Mouse (Mus musculus) liver, adult 2 months (tissue): ENCODE results near the gene Ninj2. TPM values are rescaled to one million over a fixed set of nuclear protein-coding genes. Genes with fewer than 3 reads are reported as not detected.

Experiments
- DNase-seq: peaks from one replicate; pipeline ENCODE4 v3.0.0-alpha.2; 2011; ENCODE audit warnings: low read depth, low spot score; ENCODE audit errors: extremely low read depth
- H3K27ac ChIP-seq: fragments of 200-500 bp; replicated peaks from 2 replicates; pipeline ENCODE4 v1.5.1; 2012; ENCODE audit warnings: low read depth, mild to moderate bottlenecking, control low read depth, inconsistent platforms, low read length; ENCODE audit not compliant: insufficient read depth
- H3K27me3 ChIP-seq: fragments of 200-500 bp; 2 replicates; pipeline ENCODE4 v1.6.1; 2012; ENCODE audit warnings: mild to moderate bottlenecking, moderate library complexity, low read length, inconsistent platforms; ENCODE audit not compliant: control insufficient read depth, insufficient read depth
- H3K36me3 ChIP-seq: fragments of 200-500 bp; 2 replicates; pipeline ENCODE4 v1.6.1; 2012; ENCODE audit warnings: low read length, inconsistent platforms; ENCODE audit not compliant: control insufficient read depth, insufficient read depth
- H3K4me1 ChIP-seq: fragments of 200-500 bp; 2 replicates; pipeline ENCODE4 v1.6.1; 2011; ENCODE audit warnings: low read length; ENCODE audit not compliant: control insufficient read depth, insufficient read depth
- H3K4me3 ChIP-seq: fragments of 200-500 bp; 2 replicates; pipeline ENCODE4 v1.5.1; 2011; ENCODE audit warnings: low read depth, mild to moderate bottlenecking, control low read depth, low read length, moderate library complexity; ENCODE audit not compliant: insufficient read depth
- H3K79me2 ChIP-seq: fragments of 200-500 bp; 2 replicates; pipeline ENCODE4 v1.6.1; 2012; ENCODE audit warnings: inconsistent platforms, mild to moderate bottlenecking, low read length, moderate library complexity; ENCODE audit not compliant: control insufficient read depth, insufficient read depth
- H3K9ac ChIP-seq: fragments of 200-500 bp; 2 replicates; pipeline ENCODE4 v1.6.1; 2012; ENCODE audit warnings: low read depth, mild to moderate bottlenecking, control low read depth, inconsistent platforms, low read length
- CTCF ChIP-seq: fragments of 200-500 bp; IDR thresholded peaks from 2 replicates; pipeline ENCODE4 v1.5.1; 2011; ENCODE audit warnings: low read depth, low read length, control low read depth
- POLR2A ChIP-seq: fragments of 200-500 bp; IDR thresholded peaks from 2 replicates; pipeline ENCODE4 v1.6.1; 2011; ENCODE audit warnings: low read length, control low read depth; ENCODE audit not compliant: insufficient read depth; ENCODE audit errors: extremely low read depth
- WGBS: fragments of 180-500 bp; shearing (Covaris S2); methylation state at CpG from one replicate; pipeline ENCODE4 v1.1.7; 2018; 5-methylcytosine and 5-hydroxymethylcytosine counted together
- polyA plus RNA-seq: library from polyadenylated mRNA; depleted of rRNA; stranded (reverse); fragments of >200 nt; gene quantifications from 2 replicates; pipeline ENCODE4 v1.2.3, GENCODE M21; 2012
- total RNA-seq: library from RNA; depleted of rRNA; stranded (reverse); fragments of >200 nt; gene quantifications from 2 replicates; pipeline ENCODE4 v1.2.3, GENCODE M21; 2014

Gene Ninj2
- total and polyA plus RNA-seq, 2 experiments = not detected

DNA sequence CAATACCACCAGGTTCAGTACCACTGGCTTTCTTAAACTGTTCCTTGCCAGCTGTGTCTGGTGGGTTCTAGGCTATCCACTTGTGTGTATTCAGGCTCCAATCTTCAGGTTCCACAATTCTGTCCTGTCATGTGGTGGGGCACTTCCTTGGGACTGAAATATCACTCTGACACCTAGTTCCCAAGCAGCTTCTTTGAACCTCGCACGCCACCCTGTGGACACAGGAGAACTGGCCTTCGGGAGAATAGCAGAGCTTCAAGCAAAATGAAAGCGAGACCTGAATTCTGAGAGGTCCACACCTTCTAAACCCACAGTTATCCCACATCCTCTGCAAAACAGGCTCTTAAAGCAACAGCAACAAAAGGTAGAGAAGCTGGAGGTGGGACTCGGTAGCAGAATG lies 100.0 kb downstream of the Ninj2 start:
- Histone ChIP-seq H3K4me1 (peaks cover 16% of the 10 kb centered on the region), H3K27ac (no peak overlapping the region), H3K36me3 (no peaks in the 10 kb centered on the region), H3K9ac (no peak overlapping the region), H3K27me3 (no peaks in the 10 kb centered on the region), H3K4me3 (no peak overlapping the region), H3K79me2 (no peaks in the 10 kb centered on the region)
- peak; percentile 84 for TF ChIP-seq CTCF
- no peak for TF ChIP-seq POLR2A
- 12% methylated on average over 5 of the region's 5 CpGs for WGBS
- peak; percentile 77 for DNase-seq

DNA sequence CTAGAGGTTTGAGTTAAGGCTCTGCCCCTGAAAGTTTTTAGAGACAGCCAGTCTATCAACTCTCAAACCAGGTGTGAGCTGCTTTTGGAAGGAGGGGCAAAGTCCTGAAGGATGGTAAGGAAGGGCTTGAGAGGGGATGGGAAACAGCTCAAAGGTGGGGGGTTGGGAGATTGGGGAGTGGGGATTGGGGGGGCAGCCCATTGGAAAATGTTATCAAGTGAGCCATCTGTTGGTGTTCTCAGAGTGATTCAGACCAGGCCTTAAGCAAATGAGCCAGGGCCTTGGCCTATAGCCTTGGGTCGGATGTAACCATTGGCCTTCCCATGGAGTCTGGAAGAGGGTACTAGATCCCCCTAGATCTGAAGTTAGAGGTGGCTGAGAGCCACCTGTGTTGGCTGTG lies 100.6 kb downstream of the Ninj2 start:
- no peak for DNase-seq
- H3K27me3 ChIP-seq = no peaks in the 10 kb centered on the region
- no peak overlapping the region for H3K4me3 ChIP-seq
- no peaks in the 10 kb centered on the region for H3K36me3 ChIP-seq
- H3K4me1 ChIP-seq = peaks cover 16% of the 10 kb centered on the region
- no peak for TF ChIP-seq POLR2A
- no peak for TF ChIP-seq CTCF
- WGBS = 93% methylated on average over 1 of the region's 1 CpGs
- no peak overlapping the region for H3K27ac ChIP-seq
- H3K9ac ChIP-seq = no peak overlapping the region
- H3K79me2 ChIP-seq = no peaks in the 10 kb centered on the region

GRCm38 (mm10) chr6:120194305-120194704 lies 101.2 kb downstream of the Ninj2 start:
- Histone ChIP-seq H3K27ac (no peak overlapping the region), H3K27me3 (no peaks in the 10 kb centered on the region), H3K9ac (no peak overlapping the region), H3K4me1 (peaks cover 16% of the 10 kb centered on the region), H3K79me2 (no peaks in the 10 kb centered on the region), H3K36me3 (no peaks in the 10 kb centered on the region), H3K4me3 (no peak overlapping the region)
- TF ChIP-seq POLR2A (no peak), CTCF (no peak)
- WGBS = 83% methylated on average over 10 of the region's 10 CpGs
- DNase-seq = no peak

- Histone ChIP-seq H3K4me1 (peaks cover 16% of the 10 kb centered on the region), H3K9ac (no peak overlapping the region), H3K27me3 (no peaks in the 10 kb centered on the region), H3K4me3 (no peak overlapping the region), H3K79me2 (no peaks in the 10 kb centered on the region), H3K27ac (no peak overlapping the region), H3K36me3 (no peaks in the 10 kb centered on the region)
- 54% methylated on average over 7 of the region's 7 CpGs for WGBS
- TF ChIP-seq POLR2A (no peak), CTCF (no peak)
- DNase-seq = no peak
Measured at GRCm38 (mm10) chr6:120194963-120195362, 101.8 kb downstream of the Ninj2 start.

DNA sequence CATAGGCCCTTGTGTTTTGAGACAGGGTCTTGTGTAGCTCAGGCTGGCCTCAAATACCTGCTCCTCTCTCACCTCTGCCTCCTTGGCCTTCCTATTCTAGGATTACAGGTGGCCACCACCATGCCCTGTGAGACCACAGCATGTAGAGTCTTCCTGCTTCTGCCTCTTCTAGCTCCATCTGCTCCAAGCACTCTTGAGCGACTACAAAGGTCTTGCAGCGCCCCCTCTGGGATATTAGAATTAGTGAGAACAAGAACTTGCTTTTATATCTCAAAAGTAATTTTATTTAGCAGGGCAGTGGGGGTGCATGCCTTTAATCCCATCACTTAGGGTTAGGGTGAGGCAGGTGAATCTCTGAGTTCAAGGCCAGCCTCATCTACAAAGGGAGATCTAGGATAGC lies 103.7 kb downstream of the Ninj2 start:
- H3K4me3 ChIP-seq = no peak overlapping the region
- WGBS = 32% methylated on average over 2 of the region's 2 CpGs
- no peak overlapping the region for H3K9ac ChIP-seq
- no peak overlapping the region for H3K27ac ChIP-seq
- H3K79me2 ChIP-seq = no peaks in the 10 kb centered on the region
- TF ChIP-seq POLR2A = no peak
- TF ChIP-seq CTCF = peak; percentile 20; the same call in 1 of the 2 replicates
- DNase-seq = no peak
- no peaks in the 10 kb centered on the region for H3K36me3 ChIP-seq
- peaks cover 6% of the 10 kb centered on the region for H3K4me1 ChIP-seq
- H3K27me3 ChIP-seq = no peaks in the 10 kb centered on the region

- DNase-seq = peak; percentile 24
- WGBS = 37% methylated on average over 9 of the region's 9 CpGs
- peaks cover under 1% of the 10 kb centered on the region; the same call in 1 of the 2 replicates for H3K4me1 ChIP-seq
- H3K27ac ChIP-seq = no peak overlapping the region
- no peaks in the 10 kb centered on the region for H3K36me3 ChIP-seq
- H3K27me3 ChIP-seq = no peaks in the 10 kb centered on the region
- H3K9ac ChIP-seq = no peak overlapping the region
- TF ChIP-seq POLR2A = no peak
- peak; percentile 96 for TF ChIP-seq CTCF
- H3K4me3 ChIP-seq = no peak overlapping the region
- no peaks in the 10 kb centered on the region for H3K79me2 ChIP-seq
Measured at GRCm38 (mm10) chr6:120197964-120198363, 104.8 kb downstream of the Ninj2 start.
